Mouse (Mus musculus): ENCODE results near the gene Hps5. TPM values are rescaled to one million over a fixed set of nuclear protein-coding genes. Genes with fewer than 3 reads are reported as not detected.

The Hps5 gene
- total and polyA plus RNA-seq, 2 experiments = 9.0 to 11.8 TPM

DNA sequence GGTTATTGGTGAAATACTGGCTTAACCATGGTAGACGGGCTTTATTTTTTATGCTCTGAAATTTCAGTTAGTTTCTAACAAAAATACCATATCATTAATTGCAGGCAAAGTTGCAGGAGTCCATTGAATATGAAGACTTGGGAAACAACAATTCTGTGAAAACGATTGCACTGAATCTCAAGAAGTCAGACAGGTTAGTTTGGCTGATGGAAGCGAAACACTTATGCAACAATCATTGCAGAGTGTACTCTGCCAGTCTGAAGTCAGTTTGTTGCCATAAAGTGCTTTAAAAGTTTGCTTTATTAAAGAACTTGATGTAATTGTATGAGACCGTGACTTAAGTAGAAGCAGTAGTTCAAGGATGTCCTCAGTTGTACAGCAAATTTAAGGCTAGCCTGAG is 18.1 kb upstream of the Hps5 start:
- Histone ChIP-seq H3K27ac (replicated peaks; ENCODE audit: insufficient read depth, low read depth, low read length) (no peak overlapping the region), H3K36me3 (ENCODE audit: control insufficient read depth, insufficient read depth, low read length) (peaks cover 61% of the 10 kb centered on the region), H3K4me1 (ENCODE audit: control insufficient read depth, insufficient read depth, low read length) (no peaks in the 10 kb centered on the region), H3K79me2 (ENCODE audit: control insufficient read depth, insufficient read depth, low read length) (no peaks in the 10 kb centered on the region), H3K9ac (ENCODE audit: low read depth, low read length) (no peak overlapping the region), H3K27me3 (ENCODE audit: control insufficient read depth, insufficient read depth, low read length) (no peaks in the 10 kb centered on the region), H3K4me3 (ENCODE audit: insufficient read depth, low read depth, low read length) (no peak overlapping the region)
- WGBS = 90% methylated on average over 4 of the region's 4 CpGs
- peak; percentile 59 for DNase-seq (ENCODE audit: extremely low read depth, low read depth, low spot score)
- TF ChIP-seq CTCF (IDR thresholded peaks at IDR 0.05; ENCODE audit: low read depth, low read length) = no peak
- no peak for TF ChIP-seq POLR2A (IDR thresholded peaks at IDR 0.05; ENCODE audit: extremely low read depth, insufficient read depth, low read length)

GRCm38 (mm10) chr7:46810325-46810724 is 14.5 kb upstream of the Hps5 start:
- no peak overlapping the region for H3K4me3 ChIP-seq (ENCODE audit: insufficient read depth, low read depth, low read length)
- H3K36me3 ChIP-seq (ENCODE audit: control insufficient read depth, insufficient read depth, low read length) = peaks cover 57% of the 10 kb centered on the region
- H3K9ac ChIP-seq (ENCODE audit: low read depth, low read length) = no peak overlapping the region
- H3K27ac ChIP-seq (replicated peaks; ENCODE audit: insufficient read depth, low read depth, low read length) = no peak overlapping the region
- WGBS = 82% methylated on average over 6 of the region's 6 CpGs
- DNase-seq (ENCODE audit: extremely low read depth, low read depth, low spot score) = no peak
- no peaks in the 10 kb centered on the region for H3K27me3 ChIP-seq (ENCODE audit: control insufficient read depth, insufficient read depth, low read length)
- no peaks in the 10 kb centered on the region for H3K4me1 ChIP-seq (ENCODE audit: control insufficient read depth, insufficient read depth, low read length)
- H3K79me2 ChIP-seq (ENCODE audit: control insufficient read depth, insufficient read depth, low read length) = no peaks in the 10 kb centered on the region; the same call in 1 of the 2 replicates
- TF ChIP-seq POLR2A (IDR thresholded peaks at IDR 0.05; ENCODE audit: extremely low read depth, insufficient read depth, low read length) = no peak
- TF ChIP-seq CTCF (IDR thresholded peaks at IDR 0.05; ENCODE audit: low read depth, low read length) = no peak

DNA sequence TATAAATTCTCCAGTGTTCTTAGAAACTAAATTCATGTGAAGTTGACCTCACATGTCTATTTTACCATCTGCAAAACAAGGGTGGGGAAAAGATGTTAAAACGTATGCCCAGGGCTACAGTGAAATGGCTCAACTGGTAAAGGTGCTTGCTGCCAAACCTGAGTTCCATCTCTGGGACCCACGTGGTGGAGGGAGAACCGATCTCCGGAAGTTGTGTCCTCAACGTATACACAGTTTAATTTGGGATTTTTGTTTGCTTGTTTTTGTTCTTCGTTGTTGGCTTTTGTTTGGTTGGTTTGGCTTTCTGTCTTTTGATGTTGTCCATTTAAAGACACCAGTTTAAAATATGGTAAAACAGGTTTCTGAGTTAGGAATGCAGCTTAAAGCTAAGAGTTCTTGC is 915 bp upstream of the Hps5 start:
- no peak for TF ChIP-seq CTCF (IDR thresholded peaks at IDR 0.05; ENCODE audit: low read depth, low read length)
- no peak for TF ChIP-seq POLR2A (IDR thresholded peaks at IDR 0.05; ENCODE audit: extremely low read depth, insufficient read depth, low read length)
- H3K4me1 ChIP-seq (ENCODE audit: control insufficient read depth, insufficient read depth, low read length) = peaks cover 9% of the 10 kb centered on the region; the same call in 1 of the 2 replicates
- H3K36me3 ChIP-seq (ENCODE audit: control insufficient read depth, insufficient read depth, low read length) = peaks cover 9% of the 10 kb centered on the region
- H3K27me3 ChIP-seq (ENCODE audit: control insufficient read depth, insufficient read depth, low read length) = no peaks in the 10 kb centered on the region
- 22% methylated on average over 6 of the region's 6 CpGs for WGBS
- H3K4me3 ChIP-seq (ENCODE audit: insufficient read depth, low read depth, low read length) = peak overlapping the region; percentile 48
- DNase-seq (ENCODE audit: extremely low read depth, low read depth, low spot score) = no peak
- peak overlapping the region; percentile 42; the same call in 1 of the 2 replicates for H3K9ac ChIP-seq (ENCODE audit: low read depth, low read length)
- no peak overlapping the region for H3K27ac ChIP-seq (replicated peaks; ENCODE audit: insufficient read depth, low read depth, low read length)
- H3K79me2 ChIP-seq (ENCODE audit: control insufficient read depth, insufficient read depth, low read length) = peaks cover 16% of the 10 kb centered on the region

DNA sequence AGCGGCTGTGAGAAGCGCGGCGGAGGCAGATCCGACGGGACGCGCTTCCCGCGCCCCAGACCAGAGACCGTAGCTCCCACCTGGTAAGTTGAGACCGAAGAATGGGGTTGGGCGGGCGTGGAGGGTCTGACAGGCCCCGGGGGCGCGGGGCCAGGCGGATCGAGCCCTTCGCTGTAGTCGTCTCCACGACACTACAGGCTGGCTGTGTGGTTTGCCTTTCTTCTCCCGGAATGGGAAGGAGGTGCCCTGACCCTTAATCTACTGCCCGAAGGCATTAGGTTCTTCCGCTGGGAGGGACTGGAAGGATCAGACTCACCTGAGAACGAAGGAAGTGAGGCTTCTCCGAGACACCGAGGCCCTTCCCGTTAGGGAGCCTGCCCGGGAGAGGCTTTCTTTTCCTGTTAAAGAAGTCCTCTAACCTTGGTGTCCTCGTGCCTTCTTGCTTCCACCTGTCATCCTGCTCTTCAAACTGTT is 379 bp upstream of the Hps5 start:
- H3K4me3 ChIP-seq (ENCODE audit: insufficient read depth, low read depth, low read length) = peak overlapping the region; percentile 91
- H3K4me1 ChIP-seq (ENCODE audit: control insufficient read depth, insufficient read depth, low read length) = peaks cover 9% of the 10 kb centered on the region; the same call in 1 of the 2 replicates
- peak overlapping the region; percentile 56 for H3K27ac ChIP-seq (replicated peaks; ENCODE audit: insufficient read depth, low read depth, low read length)
- peaks cover 6% of the 10 kb centered on the region; the same call in 1 of the 2 replicates for H3K36me3 ChIP-seq (ENCODE audit: control insufficient read depth, insufficient read depth, low read length)
- DNase-seq (ENCODE audit: extremely low read depth, low read depth, low spot score) = peak; percentile 29
- H3K27me3 ChIP-seq (ENCODE audit: control insufficient read depth, insufficient read depth, low read length) = no peaks in the 10 kb centered on the region
- TF ChIP-seq CTCF (IDR thresholded peaks at IDR 0.05; ENCODE audit: low read depth, low read length) = no peak
- no peak for TF ChIP-seq POLR2A (IDR thresholded peaks at IDR 0.05; ENCODE audit: extremely low read depth, insufficient read depth, low read length)
- peaks cover 16% of the 10 kb centered on the region for H3K79me2 ChIP-seq (ENCODE audit: control insufficient read depth, insufficient read depth, low read length)
- under 1% methylated on average over 31 of the region's 31 CpGs for WGBS
- peak overlapping the region; percentile 94 for H3K9ac ChIP-seq (ENCODE audit: low read depth, low read length)

GRCm38 (mm10) chr7:46793871-46794270 is 2.0 kb downstream of the Hps5 start:
- Histone ChIP-seq H3K4me3 (ENCODE audit: insufficient read depth, low read depth, low read length) (no peak overlapping the region), H3K9ac (ENCODE audit: low read depth, low read length) (no peak overlapping the region), H3K27me3 (ENCODE audit: control insufficient read depth, insufficient read depth, low read length) (no peaks in the 10 kb centered on the region), H3K36me3 (ENCODE audit: control insufficient read depth, insufficient read depth, low read length) (peaks cover 6% of the 10 kb centered on the region; the same call in 1 of the 2 replicates), H3K4me1 (ENCODE audit: control insufficient read depth, insufficient read depth, low read length) (peaks cover 9% of the 10 kb centered on the region; the same call in 1 of the 2 replicates), H3K79me2 (ENCODE audit: control insufficient read depth, insufficient read depth, low read length) (peaks cover 16% of the 10 kb centered on the region), H3K27ac (replicated peaks; ENCODE audit: insufficient read depth, low read depth, low read length) (no peak overlapping the region)
- TF ChIP-seq CTCF (IDR thresholded peaks at IDR 0.05; ENCODE audit: low read depth, low read length) (no peak), POLR2A (IDR thresholded peaks at IDR 0.05; ENCODE audit: extremely low read depth, insufficient read depth, low read length) (no peak)
- 28% methylated on average over 4 of the region's 4 CpGs for WGBS
- peak; percentile 24 for DNase-seq (ENCODE audit: extremely low read depth, low read depth, low spot score)

DNA sequence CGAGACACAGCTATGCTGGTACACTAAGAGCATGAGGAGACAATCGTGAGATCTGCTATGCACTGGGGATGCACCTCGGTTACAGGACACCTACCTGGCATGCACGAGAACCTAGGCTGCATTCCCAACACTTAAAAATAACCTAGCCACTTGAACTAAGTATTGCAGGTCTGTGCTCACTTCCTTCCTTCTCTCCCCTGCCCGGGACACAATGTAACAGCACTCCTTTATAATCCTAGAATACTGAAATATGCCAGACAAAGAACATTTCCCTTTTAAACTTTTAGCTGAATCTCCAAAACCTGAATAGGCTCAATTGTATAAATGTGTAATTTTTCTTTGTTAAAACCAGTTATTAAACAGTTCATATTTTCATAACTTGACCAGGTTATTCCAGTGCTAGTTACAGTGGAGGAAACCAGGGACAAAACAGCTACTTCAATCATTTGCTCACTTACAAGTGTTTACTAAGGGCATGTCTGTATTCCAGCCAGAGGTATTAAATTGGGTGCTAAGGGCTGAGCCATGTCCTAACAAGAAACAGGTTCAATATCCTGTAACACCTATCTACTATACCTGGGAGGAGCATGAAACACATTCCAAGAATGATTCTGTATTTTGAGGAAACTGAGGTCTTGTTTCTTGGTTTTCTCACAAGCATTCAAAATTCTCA is 6.6 kb downstream of the Hps5 start:
- no peak overlapping the region for H3K9ac ChIP-seq (ENCODE audit: low read depth, low read length)
- H3K27me3 ChIP-seq (ENCODE audit: control insufficient read depth, insufficient read depth, low read length) = no peaks in the 10 kb centered on the region
- no peak for DNase-seq (ENCODE audit: extremely low read depth, low read depth, low spot score)
- no peak overlapping the region for H3K4me3 ChIP-seq (ENCODE audit: insufficient read depth, low read depth, low read length)
- no peaks in the 10 kb centered on the region; the same call in 1 of the 2 replicates for H3K79me2 ChIP-seq (ENCODE audit: control insufficient read depth, insufficient read depth, low read length)
- H3K27ac ChIP-seq (replicated peaks; ENCODE audit: insufficient read depth, low read depth, low read length) = no peak overlapping the region
- TF ChIP-seq CTCF (IDR thresholded peaks at IDR 0.05; ENCODE audit: low read depth, low read length) (no peak), POLR2A (IDR thresholded peaks at IDR 0.05; ENCODE audit: extremely low read depth, insufficient read depth, low read length) (no peak)
- WGBS = 90% methylated on average over 5 of the region's 5 CpGs
- H3K4me1 ChIP-seq (ENCODE audit: control insufficient read depth, insufficient read depth, low read length) = no peaks in the 10 kb centered on the region
- peaks cover 37% of the 10 kb centered on the region for H3K36me3 ChIP-seq (ENCODE audit: control insufficient read depth, insufficient read depth, low read length)
